Mouse (Mus musculus): Measurements from ENCODE around the gene Glrx5. TPM values are rescaled to one million over a fixed set of nuclear protein-coding genes. Genes with fewer than 3 reads are reported as not detected.

Gene Glrx5
- total and polyA plus RNA-seq, 3 experiments = 86.5 to 103 (median 94.7) TPM

DNA sequence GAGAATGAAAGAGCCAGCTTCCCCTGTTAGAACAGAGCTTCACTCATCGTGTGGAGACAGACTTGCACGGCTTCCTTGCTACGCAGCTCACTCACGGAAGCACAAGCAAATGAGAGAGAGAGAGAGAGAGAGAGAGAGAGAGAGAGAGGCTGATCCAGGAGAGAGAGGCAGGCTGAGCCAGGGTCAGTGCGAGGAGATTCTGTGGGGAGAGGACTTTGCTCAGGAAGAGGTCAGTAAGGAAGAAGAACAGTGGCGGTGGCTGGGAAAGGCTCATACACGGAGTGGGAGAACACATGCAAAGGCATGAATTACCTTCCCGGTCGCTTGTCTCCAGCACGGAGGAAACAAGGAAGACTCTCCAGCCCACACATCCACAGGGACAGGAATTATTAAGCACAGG lies 35.3 kb upstream of the Glrx5 start:
- no peak for DNase-seq
- H3K79me2 ChIP-seq (replicated peaks; ENCODE audit: control insufficient read depth, insufficient read depth, low read length) = peaks cover 1% of the 10 kb centered on the region; the same call in 1 of the 2 replicates
- H3K36me3 ChIP-seq (ENCODE audit: control insufficient read depth, insufficient read depth, low read length) = no peaks in the 10 kb centered on the region
- intact Hi-C loops (cut with DNase I) = no loop called here
- no peak overlapping the region for H3K4me3 ChIP-seq
- TF ChIP-seq POLR2A (IDR thresholded peaks at IDR 0.05; ENCODE audit: insufficient read depth, low read depth, low read length) = no peak
- no peak for TF ChIP-seq EP300 (IDR thresholded peaks at IDR 0.05; ENCODE audit: insufficient read depth, low read depth, low read length)
- TF ChIP-seq CTCF (IDR thresholded peaks at IDR 0.05) = no peak
- 76% methylated on average over 10 of the region's 10 CpGs for WGBS
- H3K27ac ChIP-seq = no peak overlapping the region
- no peaks in the 10 kb centered on the region for H3K27me3 ChIP-seq (ENCODE audit: control insufficient read depth, insufficient read depth, low read length)
- H3K4me1 ChIP-seq (ENCODE audit: control insufficient read depth, insufficient read depth, low read length) = peaks cover 18% of the 10 kb centered on the region
- H3K9ac ChIP-seq (ENCODE audit: low read depth, low read length) = no peak overlapping the region

GRCm38 (mm10) chr12:104997641-104998293 lies 34.7 kb upstream of the Glrx5 start:
- H3K9ac ChIP-seq (ENCODE audit: low read depth, low read length) = no peak overlapping the region
- H3K36me3 ChIP-seq (ENCODE audit: control insufficient read depth, insufficient read depth, low read length) = no peaks in the 10 kb centered on the region
- H3K27me3 ChIP-seq (ENCODE audit: control insufficient read depth, insufficient read depth, low read length) = no peaks in the 10 kb centered on the region
- no peak for DNase-seq
- H3K4me1 ChIP-seq (ENCODE audit: control insufficient read depth, insufficient read depth, low read length) = peaks cover 12% of the 10 kb centered on the region
- WGBS = 81% methylated on average over 10 of the region's 10 CpGs
- H3K79me2 ChIP-seq (replicated peaks; ENCODE audit: control insufficient read depth, insufficient read depth, low read length) = peaks cover 1% of the 10 kb centered on the region; the same call in 1 of the 2 replicates
- intact Hi-C loops (cut with DNase I) = no loop called here
- H3K27ac ChIP-seq = no peak overlapping the region
- no peak for TF ChIP-seq CTCF (IDR thresholded peaks at IDR 0.05)
- TF ChIP-seq EP300 (IDR thresholded peaks at IDR 0.05; ENCODE audit: insufficient read depth, low read depth, low read length) = no peak
- TF ChIP-seq POLR2A (IDR thresholded peaks at IDR 0.05; ENCODE audit: insufficient read depth, low read depth, low read length) = no peak
- no peak overlapping the region for H3K4me3 ChIP-seq

GRCm38 (mm10) chr12:104998541-104998940 lies 33.9 kb upstream of the Glrx5 start:
- WGBS = 67% methylated on average over 6 of the region's 6 CpGs

DNA sequence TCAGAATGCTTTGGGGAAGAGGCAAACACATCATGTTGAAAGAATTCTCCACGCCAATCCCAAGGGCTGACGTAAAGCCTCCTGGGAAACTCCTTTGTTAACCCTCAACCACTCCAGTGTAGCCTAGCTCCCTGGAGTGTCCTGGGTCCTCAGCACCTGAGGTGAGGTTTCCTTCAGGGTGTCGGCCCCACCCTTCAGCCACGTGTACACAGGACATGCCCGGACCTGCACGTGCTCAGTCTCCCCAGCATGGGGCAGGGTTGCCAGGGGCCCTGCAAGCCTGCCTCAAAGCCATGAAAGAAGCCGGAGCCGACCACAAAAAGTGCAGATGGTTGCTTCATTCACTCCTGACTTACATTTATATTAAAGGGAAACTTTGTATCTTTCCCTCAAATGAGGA lies 33.3 kb upstream of the Glrx5 start:
- DNase-seq = no peak
- no peaks in the 10 kb centered on the region for H3K27me3 ChIP-seq (ENCODE audit: control insufficient read depth, insufficient read depth, low read length)
- peaks cover 10% of the 10 kb centered on the region for H3K4me1 ChIP-seq (ENCODE audit: control insufficient read depth, insufficient read depth, low read length)
- no peak overlapping the region for H3K9ac ChIP-seq (ENCODE audit: low read depth, low read length)
- peaks cover 1% of the 10 kb centered on the region; the same call in 1 of the 2 replicates for H3K79me2 ChIP-seq (replicated peaks; ENCODE audit: control insufficient read depth, insufficient read depth, low read length)
- H3K27ac ChIP-seq = no peak overlapping the region
- TF ChIP-seq EP300 (IDR thresholded peaks at IDR 0.05; ENCODE audit: insufficient read depth, low read depth, low read length) (no peak), POLR2A (IDR thresholded peaks at IDR 0.05; ENCODE audit: insufficient read depth, low read depth, low read length) (no peak), CTCF (IDR thresholded peaks at IDR 0.05) (no peak)
- H3K36me3 ChIP-seq (ENCODE audit: control insufficient read depth, insufficient read depth, low read length) = no peaks in the 10 kb centered on the region
- intact Hi-C loops (cut with DNase I) = no loop called here
- H3K4me3 ChIP-seq = no peak overlapping the region
- WGBS = 78% methylated on average over 8 of the region's 8 CpGs

More at GRCm38 (mm10) chr12:104998541-104998940, 33.9 kb upstream of the Glrx5 start:
- Histone ChIP-seq H3K36me3 (ENCODE audit: control insufficient read depth, insufficient read depth, low read length) (no peaks in the 10 kb centered on the region), H3K4me1 (ENCODE audit: control insufficient read depth, insufficient read depth, low read length) (peaks cover 8% of the 10 kb centered on the region), H3K79me2 (replicated peaks; ENCODE audit: control insufficient read depth, insufficient read depth, low read length) (peaks cover 1% of the 10 kb centered on the region; the same call in 1 of the 2 replicates), H3K27ac (no peak overlapping the region), H3K9ac (ENCODE audit: low read depth, low read length) (no peak overlapping the region), H3K27me3 (ENCODE audit: control insufficient read depth, insufficient read depth, low read length) (no peaks in the 10 kb centered on the region), H3K4me3 (no peak overlapping the region)
- TF ChIP-seq POLR2A (IDR thresholded peaks at IDR 0.05; ENCODE audit: insufficient read depth, low read depth, low read length) = no peak
- no peak for TF ChIP-seq CTCF (IDR thresholded peaks at IDR 0.05)
- no peak for TF ChIP-seq EP300 (IDR thresholded peaks at IDR 0.05; ENCODE audit: insufficient read depth, low read depth, low read length)
- intact Hi-C loops (cut with DNase I) = no loop called here
- DNase-seq = no peak

DNA sequence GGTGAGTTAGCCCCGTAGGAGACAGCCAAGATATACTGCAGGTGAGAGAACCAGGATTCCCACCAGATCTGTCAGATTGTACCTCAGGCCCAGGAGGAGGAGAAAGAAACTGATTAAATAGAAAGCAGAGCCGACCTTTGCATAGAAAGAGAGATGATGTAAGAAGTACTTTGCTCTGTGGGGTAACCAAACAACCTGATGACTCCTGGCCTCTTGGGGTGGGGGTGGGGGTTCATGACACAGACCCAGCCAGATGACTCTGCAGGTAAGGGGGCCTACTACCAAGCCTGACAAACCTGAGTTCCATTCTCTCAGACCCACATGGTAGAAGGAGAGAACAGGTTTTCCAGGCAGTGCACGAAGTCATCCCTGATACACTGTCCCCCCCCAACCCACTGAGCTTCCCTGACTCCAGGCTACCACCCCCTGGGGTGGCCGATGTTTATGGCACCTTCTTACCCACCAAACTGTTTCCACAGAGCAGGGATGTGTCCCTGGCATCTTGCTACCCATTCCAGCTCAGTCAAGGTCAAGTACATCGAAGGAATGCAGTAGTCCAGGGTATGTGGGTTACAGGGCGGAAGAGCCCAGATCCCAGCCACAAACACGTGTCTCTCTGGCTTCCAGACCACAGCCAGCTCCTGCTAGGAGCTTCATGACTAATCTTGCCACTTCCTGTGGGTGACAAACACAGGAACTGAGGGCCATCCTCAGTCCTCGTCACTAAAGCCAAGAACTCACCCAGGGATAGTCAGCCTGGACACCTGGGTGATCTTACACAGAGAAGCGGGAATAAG lies 31.8 kb upstream of the Glrx5 start:
- TF ChIP-seq POLR2A (IDR thresholded peaks at IDR 0.05; ENCODE audit: insufficient read depth, low read depth, low read length) = no peak
- 0 out of 2 replicates have a peak, but pooled peaks have one; percentile 4 for TF ChIP-seq EP300 (IDR thresholded peaks at IDR 0.05; ENCODE audit: insufficient read depth, low read depth, low read length)
- Histone ChIP-seq H3K4me1 (ENCODE audit: control insufficient read depth, insufficient read depth, low read length) (peaks cover 15% of the 10 kb centered on the region), H3K27me3 (ENCODE audit: control insufficient read depth, insufficient read depth, low read length) (no peaks in the 10 kb centered on the region), H3K79me2 (replicated peaks; ENCODE audit: control insufficient read depth, insufficient read depth, low read length) (0 out of 2 replicates have a peak, but pooled peaks cover 1% of the 10 kb centered on the region), H3K27ac (no peak overlapping the region; the same call in 1 of the 2 replicates), H3K9ac (ENCODE audit: low read depth, low read length) (no peak overlapping the region), H3K36me3 (ENCODE audit: control insufficient read depth, insufficient read depth, low read length) (no peaks in the 10 kb centered on the region), H3K4me3 (no peak overlapping the region)
- WGBS = 53% methylated on average over 9 of the region's 9 CpGs
- DNase-seq = no peak
- intact Hi-C loops (cut with DNase I) = no loop called here

GRCm38 (mm10) chr12:105001317-105001716 lies 31.2 kb upstream of the Glrx5 start:
- Histone ChIP-seq H3K79me2 (replicated peaks; ENCODE audit: control insufficient read depth, insufficient read depth, low read length) (0 out of 2 replicates have a peak, but pooled peaks cover 1% of the 10 kb centered on the region), H3K36me3 (ENCODE audit: control insufficient read depth, insufficient read depth, low read length) (no peaks in the 10 kb centered on the region), H3K4me3 (no peak overlapping the region), H3K9ac (ENCODE audit: low read depth, low read length) (no peak overlapping the region), H3K4me1 (ENCODE audit: control insufficient read depth, insufficient read depth, low read length) (peaks cover 14% of the 10 kb centered on the region), H3K27ac (no peak overlapping the region), H3K27me3 (ENCODE audit: control insufficient read depth, insufficient read depth, low read length) (no peaks in the 10 kb centered on the region)
- intact Hi-C loops (cut with DNase I) = no loop called here
- TF ChIP-seq POLR2A (IDR thresholded peaks at IDR 0.05; ENCODE audit: insufficient read depth, low read depth, low read length) = no peak
- no peak for TF ChIP-seq EP300 (IDR thresholded peaks at IDR 0.05; ENCODE audit: insufficient read depth, low read depth, low read length)
- TF ChIP-seq CTCF (IDR thresholded peaks at IDR 0.05) = no peak
- no peak for DNase-seq
- WGBS = 75% methylated on average over 9 of the region's 9 CpGs

Measured in heart, adult 2 months (tissue).